Mouse (Mus musculus): ENCODE measurements around the gene N4bp2.

- no peak for TF ChIP-seq CTCF (IDR thresholded peaks at IDR 0.05; ENCODE audit: borderline replicate concordance, control insufficient read depth, extremely low read depth, insufficient read depth, low read length, poor library complexity)
- TF ChIP-seq POLR2A (IDR thresholded peaks at IDR 0.05; ENCODE audit: control insufficient read depth, extremely low read depth, insufficient read depth, low read length, poor library complexity), result no peak
These were observed 14.4 kb upstream of the N4bp2 start for GRCm38 (mm10) chr5:65748880-65749279.
